Mouse (Mus musculus) midbrain, embryonic 15.5 days (tissue): ENCODE measurements around the gene Fgf8. TPM values are rescaled to one million over a fixed set of nuclear protein-coding genes. Genes with fewer than 3 reads are reported as not detected.

Experiments used
- ATAC-seq: fragments of 200-750 bp; cut with Nextera tagmentation; replicated peaks from 2 replicates; pipeline ENCODE4 v1.8.0; 2017; ENCODE audit warnings: moderate TSS enrichment
- H3K27ac ChIP-seq: fragments of 300-500 bp; sonication (generic); 2 replicates; pipeline ENCODE4 v1.5.1; 2015; ENCODE audit warnings: mild to moderate bottlenecking, inconsistent platforms
- H3K27me3 ChIP-seq: fragments of 300-500 bp; sonication (generic); replicated peaks from 2 replicates; pipeline ENCODE4 v1.6.1; 2015; ENCODE audit warnings: inconsistent platforms
- H3K36me3 ChIP-seq: fragments of 300-500 bp; sonication (generic); replicated peaks from 2 replicates; pipeline ENCODE4 v1.6.1; 2015; ENCODE audit warnings: inconsistent platforms
- H3K4me1 ChIP-seq: fragments of 300-500 bp; sonication (generic); 2 replicates; pipeline ENCODE4 v1.6.1; 2015; ENCODE audit warnings: inconsistent platforms
- H3K4me2 ChIP-seq: fragments of 300-500 bp; sonication (generic); 2 replicates; pipeline ENCODE4 v1.6.1; 2015; ENCODE audit warnings: inconsistent platforms, mild to moderate bottlenecking, moderate library complexity
- H3K4me3 ChIP-seq: fragments of 300-500 bp; sonication (generic); 2 replicates; pipeline ENCODE4 v1.5.1; 2015; ENCODE audit warnings: mild to moderate bottlenecking, inconsistent platforms
- H3K9ac ChIP-seq: fragments of 300-500 bp; sonication (generic); 2 replicates; pipeline ENCODE4 v1.6.1; 2015; ENCODE audit warnings: mild to moderate bottlenecking, inconsistent platforms
- H3K9me3 ChIP-seq: fragments of 300-500 bp; sonication (generic); 2 replicates; pipeline ENCODE4 v1.6.1; 2016; ENCODE audit warnings: inconsistent platforms
- WGBS: fragments of 180-500 bp; shearing (Covaris S2); methylation state at CpG from one replicate; pipeline ENCODE4 v1.1.7; 2015; ENCODE audit warnings: mixed read lengths; 5-methylcytosine and 5-hydroxymethylcytosine counted together
- polyA plus RNA-seq: library from polyadenylated mRNA; unstranded; fragments of >200 nt; fragmentation: Nextera tagmentation; extraction: Ambion mirVana; gene quantifications from 2 replicates; pipeline ENCODE4 v1.2.1, GENCODE M21; 2015

Gene Fgf8
- polyA plus RNA-seq, 1 experiment from 2014 or later, result 1.2 TPM

- Histone ChIP-seq H3K4me1 (peaks cover 44% of the 10 kb centered on the region), H3K27me3 (peaks cover 62% of the 10 kb centered on the region), H3K4me3 (no peak overlapping the region), H3K9me3 (no peaks in the 10 kb centered on the region), H3K27ac (no peak overlapping the region), H3K9ac (no peak overlapping the region), H3K4me2 (no peak overlapping the region), H3K36me3 (peaks cover 3% of the 10 kb centered on the region; the same call in 1 of the 2 replicates)
- ATAC-seq, result no peak
- WGBS, result 8% methylated on average over 29 of the region's 29 CpGs
Measured at GRCm38 (mm10) chr19:45746153-45747020, 3.7 kb upstream of the Fgf8 start.

GRCm38 (mm10) chr19:45745344-45746152 lies 2.8 kb upstream of the Fgf8 start:
- Histone ChIP-seq H3K9ac (no peak overlapping the region), H3K4me3 (no peak overlapping the region), H3K27me3 (peaks cover 70% of the 10 kb centered on the region), H3K4me2 (no peak overlapping the region), H3K9me3 (no peaks in the 10 kb centered on the region), H3K27ac (no peak overlapping the region), H3K36me3 (no peaks in the 10 kb centered on the region; the same call in 1 of the 2 replicates), H3K4me1 (peaks cover 47% of the 10 kb centered on the region)
- ATAC-seq, result no peak
- WGBS, result 3% methylated on average over 32 of the region's 32 CpGs

GRCm38 (mm10) chr19:45743619-45744018 lies 904 bp upstream of the Fgf8 start:
- 19% methylated on average over 7 of the region's 7 CpGs for WGBS
- no peak overlapping the region for H3K4me3 ChIP-seq
- H3K4me2 ChIP-seq, result no peak overlapping the region
- peaks cover 87% of the 10 kb centered on the region for H3K27me3 ChIP-seq
- ATAC-seq, result no peak
- no peaks in the 10 kb centered on the region for H3K9me3 ChIP-seq
- H3K9ac ChIP-seq, result no peak overlapping the region
- no peaks in the 10 kb centered on the region for H3K36me3 ChIP-seq
- peaks cover 40% of the 10 kb centered on the region for H3K4me1 ChIP-seq
- H3K27ac ChIP-seq, result no peak overlapping the region

- Histone ChIP-seq H3K9me3 (no peaks in the 10 kb centered on the region), H3K27ac (no peak overlapping the region), H3K4me1 (peaks cover 34% of the 10 kb centered on the region), H3K9ac (no peak overlapping the region), H3K4me2 (peak overlapping the region; percentile 56), H3K36me3 (no peaks in the 10 kb centered on the region), H3K27me3 (peaks cover 86% of the 10 kb centered on the region), H3K4me3 (peak overlapping the region; percentile 33)
- WGBS, result under 1% methylated on average over 17 of the region's 44 CpGs
- ATAC-seq, result no peak
Measured at GRCm38 (mm10) chr19:45742984-45743575, 365 bp upstream of the Fgf8 start.

- under 1% methylated on average over 45 of the region's 45 CpGs for WGBS
Measured at GRCm38 (mm10) chr19:45741431-45742217, 1.1 kb downstream of the Fgf8 start.

GRCm38 (mm10) chr19:45740817-45741216 lies 1.9 kb downstream of the Fgf8 start:
- Histone ChIP-seq H3K4me1 (peaks cover 43% of the 10 kb centered on the region), H3K27ac (no peak overlapping the region), H3K9me3 (no peaks in the 10 kb centered on the region), H3K4me3 (no peak overlapping the region), H3K4me2 (no peak overlapping the region), H3K36me3 (no peaks in the 10 kb centered on the region), H3K9ac (no peak overlapping the region), H3K27me3 (peaks cover 94% of the 10 kb centered on the region)
- WGBS, result 4% methylated on average over 7 of the region's 7 CpGs
- no peak for ATAC-seq

More at GRCm38 (mm10) chr19:45741431-45742217, 1.1 kb downstream of the Fgf8 start:
- peak overlapping the region; percentile 33; the same call in 1 of the 2 replicates for H3K4me3 ChIP-seq
- no peak for ATAC-seq
- H3K27ac ChIP-seq, result no peak overlapping the region
- H3K4me2 ChIP-seq, result peak overlapping the region; percentile 17; the same call in 1 of the 2 replicates
- no peaks in the 10 kb centered on the region for H3K36me3 ChIP-seq
- no peaks in the 10 kb centered on the region for H3K9me3 ChIP-seq
- peaks cover 94% of the 10 kb centered on the region for H3K27me3 ChIP-seq
- H3K4me1 ChIP-seq, result peaks cover 43% of the 10 kb centered on the region
- H3K9ac ChIP-seq, result no peak overlapping the region

GRCm38 (mm10) chr19:45740233-45740632 lies 2.5 kb downstream of the Fgf8 start:
- Histone ChIP-seq H3K27me3 (peaks cover 94% of the 10 kb centered on the region), H3K4me2 (no peak overlapping the region), H3K9me3 (no peaks in the 10 kb centered on the region), H3K27ac (no peak overlapping the region), H3K4me1 (peaks cover 39% of the 10 kb centered on the region), H3K4me3 (no peak overlapping the region), H3K9ac (no peak overlapping the region), H3K36me3 (no peaks in the 10 kb centered on the region)
- WGBS, result 2% methylated on average over 13 of the region's 13 CpGs
- no peak for ATAC-seq

- 53% methylated on average over 5 of the region's 5 CpGs for WGBS
- H3K9me3 ChIP-seq, result no peaks in the 10 kb centered on the region
- no peak overlapping the region for H3K4me3 ChIP-seq
- no peak overlapping the region for H3K27ac ChIP-seq
- H3K4me1 ChIP-seq, result peaks cover 40% of the 10 kb centered on the region
- H3K36me3 ChIP-seq, result no peaks in the 10 kb centered on the region
- peaks cover 94% of the 10 kb centered on the region for H3K27me3 ChIP-seq
- no peak for ATAC-seq
- no peak overlapping the region for H3K9ac ChIP-seq
- H3K4me2 ChIP-seq, result no peak overlapping the region
Measured at GRCm38 (mm10) chr19:45738521-45738920, 4.2 kb downstream of the Fgf8 start.

GRCm38 (mm10) chr19:45737846-45738484 lies 4.8 kb downstream of the Fgf8 start:
- peaks cover 94% of the 10 kb centered on the region for H3K27me3 ChIP-seq
- no peak overlapping the region for H3K9ac ChIP-seq
- 44% methylated on average over 10 of the region's 10 CpGs for WGBS
- H3K27ac ChIP-seq, result no peak overlapping the region
- H3K4me2 ChIP-seq, result no peak overlapping the region
- ATAC-seq, result no peak
- no peak overlapping the region for H3K4me3 ChIP-seq
- no peaks in the 10 kb centered on the region for H3K36me3 ChIP-seq
- no peaks in the 10 kb centered on the region for H3K9me3 ChIP-seq
- peaks cover 35% of the 10 kb centered on the region for H3K4me1 ChIP-seq

GRCm38 (mm10) chr19:45737208-45737845 lies 5.4 kb downstream of the Fgf8 start:
- 8% methylated on average over 23 of the region's 23 CpGs for WGBS
- Histone ChIP-seq H3K9ac (0 out of 2 replicates have a peak overlapping the region, but pooled peaks have one; percentile 17), H3K27me3 (peaks cover 96% of the 10 kb centered on the region), H3K4me1 (peaks cover 29% of the 10 kb centered on the region), H3K4me2 (peak overlapping the region; percentile 66), H3K36me3 (no peaks in the 10 kb centered on the region), H3K27ac (no peak overlapping the region), H3K4me3 (peak overlapping the region; percentile 28), H3K9me3 (no peaks in the 10 kb centered on the region)
- peak; percentile 52 for ATAC-seq

GRCm38 (mm10) chr19:45736855-45737207 lies 5.9 kb downstream of the Fgf8 start:
- 0 out of 2 replicates have a peak overlapping the region, but pooled peaks have one; percentile 17 for H3K9ac ChIP-seq
- no peak overlapping the region for H3K27ac ChIP-seq
- peak overlapping the region; percentile 28 for H3K4me3 ChIP-seq
- peaks cover 24% of the 10 kb centered on the region for H3K4me1 ChIP-seq
- no peaks in the 10 kb centered on the region for H3K9me3 ChIP-seq
- no peaks in the 10 kb centered on the region for H3K36me3 ChIP-seq
- H3K27me3 ChIP-seq, result peaks cover 95% of the 10 kb centered on the region
- WGBS, result 1% methylated on average over 28 of the region's 28 CpGs
- ATAC-seq, result peak; percentile 67
- peak overlapping the region; percentile 66 for H3K4me2 ChIP-seq
